Mouse (Mus musculus): ENCODE results near the gene Naa25. TPM values are rescaled to one million over a fixed set of nuclear protein-coding genes. Genes with fewer than 3 reads are reported as not detected.

Naa25 gene
- polyA plus RNA-seq, 1 experiment from 2014 or later, result 36.3 TPM

GRCm38 (mm10) chr5:121380692-121381091 is 17.0 kb upstream of the Naa25 start:
- ChIA-PET POLR2A (no interaction called here), CTCF (interaction anchor here (0.6 to 1.5 kb wide), 3 partner anchors 12 to 29 kb away, joined by 3 to 5 read pairs (median 3); no protein-coding TSS in a partner anchor)
- DNase-seq (ENCODE audit: low read depth, low spot score) (no peak), ATAC-seq (no peak)
- H3K27me3 ChIP-seq, result no peaks in the 10 kb centered on the region
- in situ Hi-C loops (cut with MboI; ENCODE audit: low pct_unique_long_range_greater_than_20kb), result loop anchor here (5.0 kb wide), 1 partner anchor 163 kb away; no protein-coding TSS in a partner anchor
- peak; percentile 72 for TF ChIP-seq CTCF (IDR thresholded peaks at IDR 0.05)

- TF ChIP-seq CTCF (IDR thresholded peaks at IDR 0.05), result no peak
- ATAC-seq (no peak), DNase-seq (ENCODE audit: low read depth, low spot score) (no peak)
- in situ Hi-C loops (cut with MboI; ENCODE audit: low pct_unique_long_range_greater_than_20kb), result loop anchor here (5.0 kb wide), 1 partner anchor 167 kb away; no protein-coding TSS in a partner anchor
- ChIA-PET POLR2A (interaction anchor here (0.6 to 2.2 kb wide), 3 partner anchors 10 to 164 kb away, joined by 3 to 6 read pairs (median 5); no protein-coding TSS in a partner anchor), CTCF (interaction anchor here (1.0 to 1.2 kb wide), 4 partner anchors 9 to 64 kb away, joined by 3 to 6 read pairs (median 4); partner anchors contain the start of gene Naa25)
- no peaks in the 10 kb centered on the region for H3K27me3 ChIP-seq
These were observed 13.6 kb upstream of the Naa25 start for GRCm38 (mm10) chr5:121383857-121384756.

- TF ChIP-seq CTCF (IDR thresholded peaks at IDR 0.05), result no peak
- no peaks in the 10 kb centered on the region for H3K27me3 ChIP-seq
- in situ Hi-C loops (cut with MboI; ENCODE audit: low pct_unique_long_range_greater_than_20kb), result loop anchor here (5.0 kb wide), 1 partner anchor 168 kb away; no protein-coding TSS in a partner anchor
- peak; percentile 27 for DNase-seq (ENCODE audit: low read depth, low spot score)
- ChIA-PET POLR2A (interaction anchor here (0.6 to 2.2 kb wide), 2 partner anchors 10 to 24 kb away, joined by 5 to 6 read pairs; no protein-coding TSS in a partner anchor), CTCF (interaction anchor here (1.0 to 1.1 kb wide), 2 partner anchors 8 to 13 kb away, joined by 4 to 6 read pairs; partner anchors contain the start of gene Naa25)
- peak; percentile 72 for ATAC-seq
These were observed 12.8 kb upstream of the Naa25 start for GRCm38 (mm10) chr5:121384757-121385460.

- in situ Hi-C loops (cut with MboI; ENCODE audit: low pct_unique_long_range_greater_than_20kb), result no loop called here
- ChIA-PET POLR2A (interaction anchor here (2.2 kb wide), 1 partner anchor 9 kb away, joined by 6 read pairs; no protein-coding TSS in a partner anchor), CTCF (no interaction called here)
- TF ChIP-seq CTCF (IDR thresholded peaks at IDR 0.05), result no peak
- DNase-seq (ENCODE audit: low read depth, low spot score) (peak; percentile 48), ATAC-seq (peak; percentile 97)
- H3K27me3 ChIP-seq, result no peaks in the 10 kb centered on the region
These were observed 12.1 kb upstream of the Naa25 start, which contains the start of gene Trafd1 for GRCm38 (mm10) chr5:121385461-121386119. Gene Trafd1 (minus strand): TSS chr5:121385632.

GRCm38 (mm10) chr5:121386120-121386909 is 11.4 kb upstream of the Naa25 start:
- H3K27me3 ChIP-seq, result no peaks in the 10 kb centered on the region
- in situ Hi-C loops (cut with MboI; ENCODE audit: low pct_unique_long_range_greater_than_20kb), result no loop called here
- POLR2A ChIA-PET, result no interaction called here
- DNase-seq (ENCODE audit: low read depth, low spot score) (no peak), ATAC-seq (no peak)
- TF ChIP-seq CTCF (IDR thresholded peaks at IDR 0.05), result no peak
- CTCF ChIA-PET, result interaction anchor here (1.4 kb wide), 1 partner anchor 11 kb away, joined by 5 read pairs; the partner anchor contains the start of gene Naa25

GRCm38 (mm10) chr5:121387126-121387525 is 10.6 kb upstream of the Naa25 start:
- ChIA-PET CTCF (interaction anchor here (1.4 kb wide), 1 partner anchor 10 kb away, joined by 5 read pairs; the partner anchor contains the start of gene Naa25), POLR2A (no interaction called here)
- no peak for ATAC-seq
- in situ Hi-C loops (cut with MboI; ENCODE audit: low pct_unique_long_range_greater_than_20kb), result no loop called here
- no peak for DNase-seq (ENCODE audit: low read depth, low spot score)
- no peak for TF ChIP-seq CTCF (IDR thresholded peaks at IDR 0.05)
- no peaks in the 10 kb centered on the region for H3K27me3 ChIP-seq

- no peak for TF ChIP-seq CTCF (IDR thresholded peaks at IDR 0.05)
- in situ Hi-C loops (cut with MboI; ENCODE audit: low pct_unique_long_range_greater_than_20kb), result no loop called here
- POLR2A ChIA-PET, result no interaction called here
- ATAC-seq, result no peak
- no peaks in the 10 kb centered on the region for H3K27me3 ChIP-seq
- DNase-seq (ENCODE audit: low read depth, low spot score), result no peak
- CTCF ChIA-PET, result interaction anchor here (1.3 kb wide), 1 partner anchor 99 kb away, joined by 3 read pairs; no protein-coding TSS in a partner anchor
These were observed 8.6 kb upstream of the Naa25 start for GRCm38 (mm10) chr5:121389106-121389505.

- no peak for TF ChIP-seq CTCF (IDR thresholded peaks at IDR 0.05)
- in situ Hi-C loops (cut with MboI; ENCODE audit: low pct_unique_long_range_greater_than_20kb), result no loop called here
- ChIA-PET POLR2A (no interaction called here), CTCF (interaction anchor here (1.3 to 1.5 kb wide), 2 partner anchors 11 to 98 kb away, joined by 3 read pairs; no protein-coding TSS in a partner anchor)
- ATAC-seq (no peak), DNase-seq (ENCODE audit: low read depth, low spot score) (no peak)
- no peaks in the 10 kb centered on the region for H3K27me3 ChIP-seq
These were observed 8.0 kb upstream of the Naa25 start for GRCm38 (mm10) chr5:121389691-121390090.
